Mouse (Mus musculus) midbrain, embryonic 11.5 days (tissue): ENCODE results near the gene Dbi. TPM values are rescaled to one million over a fixed set of nuclear protein-coding genes. Genes with fewer than 3 reads are reported as not detected.

Experiments used
- ATAC-seq: fragments of 200-750 bp; cut with Nextera tagmentation; 2 replicates; pipeline ENCODE4 v1.8.0; 2017; ENCODE audit warnings: moderate TSS enrichment, moderate library complexity; ENCODE audit not compliant: low FRiP score
- DNase-seq: peaks from one replicate; pipeline ENCODE4 v3.0.0; 2015; ENCODE audit warnings: low spot score; ENCODE audit errors: missing footprints
- H3K27ac ChIP-seq: fragments of 300-500 bp; sonication (generic); 2 replicates; pipeline ENCODE4 v1.5.1; 2014; ENCODE audit warnings: low read depth, low read length
- H3K27me3 ChIP-seq: fragments of 300-500 bp; sonication (generic); 2 replicates; pipeline ENCODE4 v1.6.1; 2014; ENCODE audit warnings: mild to moderate bottlenecking, low read length, moderate library complexity, mixed read lengths; ENCODE audit not compliant: control insufficient read depth, insufficient read depth
- H3K36me3 ChIP-seq: fragments of 300-500 bp; sonication (generic); 2 replicates; pipeline ENCODE4 v1.6.1; 2014; ENCODE audit warnings: mild to moderate bottlenecking, low read length, moderate library complexity, mixed read lengths; ENCODE audit not compliant: control insufficient read depth, insufficient read depth
- H3K4me1 ChIP-seq: fragments of 300-500 bp; sonication (generic); 2 replicates; pipeline ENCODE4 v1.6.1; 2014; ENCODE audit warnings: low read length; ENCODE audit not compliant: control insufficient read depth, insufficient read depth
- H3K4me2 ChIP-seq: fragments of 300-500 bp; sonication (generic); 2 replicates; pipeline ENCODE4 v1.6.1; 2014; ENCODE audit warnings: mild to moderate bottlenecking, moderate library complexity
- H3K4me3 ChIP-seq: fragments of 300-500 bp; sonication (generic); 2 replicates; pipeline ENCODE4 v1.5.1; 2014; ENCODE audit warnings: low read depth, low read length
- H3K9ac ChIP-seq: fragments of 300-500 bp; sonication (generic); 2 replicates; pipeline ENCODE4 v1.6.1; 2014; ENCODE audit warnings: low read length
- H3K9me3 ChIP-seq: fragments of 300-500 bp; sonication (generic); 2 replicates; pipeline ENCODE4 v1.6.1; 2016; ENCODE audit warnings: low read length; ENCODE audit not compliant: control insufficient read depth
- WGBS: fragments of 180-500 bp; shearing (Covaris S2); extraction: QIAGEN DNeasy Blood & Tissue Kit; methylation state at CpG from one replicate; pipeline ENCODE4 v1.1.7; 2014; 5-methylcytosine and 5-hydroxymethylcytosine counted together
- polyA plus RNA-seq: library from polyadenylated mRNA; unstranded; fragments of >200 nt; fragmentation: Nextera tagmentation; extraction: Ambion mirVana; gene quantifications from 2 replicates; pipeline ENCODE4 v1.2.1, GENCODE M21; 2014

The Dbi gene
- polyA plus RNA-seq, 1 experiment from 2014 or later: 715 TPM

- Histone ChIP-seq H3K4me1 (peaks cover 17% of the 10 kb centered on the region; the same call in 1 of the 2 replicates), H3K9ac (no peak overlapping the region), H3K36me3 (no peaks in the 10 kb centered on the region), H3K9me3 (no peaks in the 10 kb centered on the region), H3K4me2 (no peak overlapping the region), H3K27ac (no peak overlapping the region), H3K4me3 (no peak overlapping the region), H3K27me3 (peaks cover 10% of the 10 kb centered on the region)
- DNase-seq (no peak), ATAC-seq (no peak)
- 14% methylated on average over 9 of the region's 9 CpGs for WGBS
Observed at GRCm38 (mm10) chr1:120077746-120078410, 43.0 kb downstream of the Dbi start.

- no peak overlapping the region for H3K9ac ChIP-seq
- no peak overlapping the region for H3K4me2 ChIP-seq
- WGBS: 86% methylated on average over 5 of the region's 5 CpGs
- peaks cover 13% of the 10 kb centered on the region for H3K27me3 ChIP-seq
- ATAC-seq (no peak), DNase-seq (no peak)
- H3K9me3 ChIP-seq: no peaks in the 10 kb centered on the region
- no peak overlapping the region for H3K4me3 ChIP-seq
- H3K4me1 ChIP-seq: peaks cover 17% of the 10 kb centered on the region; the same call in 1 of the 2 replicates
- H3K27ac ChIP-seq: no peak overlapping the region
- no peaks in the 10 kb centered on the region for H3K36me3 ChIP-seq
Observed at GRCm38 (mm10) chr1:120075507-120075906, 45.4 kb downstream of the Dbi start.

- Histone ChIP-seq H3K9ac (no peak overlapping the region), H3K4me1 (peaks cover 17% of the 10 kb centered on the region; the same call in 1 of the 2 replicates), H3K27me3 (peaks cover 13% of the 10 kb centered on the region), H3K4me2 (no peak overlapping the region), H3K4me3 (no peak overlapping the region), H3K36me3 (no peaks in the 10 kb centered on the region), H3K9me3 (no peaks in the 10 kb centered on the region), H3K27ac (no peak overlapping the region)
- 72% methylated on average over 4 of the region's 4 CpGs for WGBS
- no peak for DNase-seq
- no peak for ATAC-seq
Observed at GRCm38 (mm10) chr1:120074931-120075330, 45.9 kb downstream of the Dbi start.

- DNase-seq (no peak), ATAC-seq (peak; percentile 6)
- no peaks in the 10 kb centered on the region for H3K9me3 ChIP-seq
- WGBS: 8% methylated on average over 4 of the region's 4 CpGs
- H3K27ac ChIP-seq: no peak overlapping the region
- H3K27me3 ChIP-seq: peaks cover 13% of the 10 kb centered on the region
- peaks cover 17% of the 10 kb centered on the region; the same call in 1 of the 2 replicates for H3K4me1 ChIP-seq
- no peak overlapping the region for H3K4me3 ChIP-seq
- peak overlapping the region; percentile 40; the same call in 1 of the 2 replicates for H3K9ac ChIP-seq
- H3K36me3 ChIP-seq: no peaks in the 10 kb centered on the region
- H3K4me2 ChIP-seq: peak overlapping the region; percentile 76
Observed at GRCm38 (mm10) chr1:120074307-120074702, 46.6 kb downstream of the Dbi start.

- H3K27me3 ChIP-seq: peaks cover 13% of the 10 kb centered on the region
- peak within 1 kb of the TSS; percentile 33 for H3K4me3 ChIP-seq
- H3K9ac ChIP-seq: peak within 1 kb of the TSS; percentile 40; the same call in 1 of the 2 replicates
- DNase-seq (peak; percentile 96), ATAC-seq (peak; percentile 88)
- H3K4me1 ChIP-seq: peaks cover 17% of the 10 kb centered on the region; the same call in 1 of the 2 replicates
- under 1% methylated on average over 40 of the region's 40 CpGs for WGBS
- H3K9me3 ChIP-seq: no peaks in the 10 kb centered on the region
- no peaks in the 10 kb centered on the region for H3K36me3 ChIP-seq
- H3K4me2 ChIP-seq: peak within 1 kb of the TSS; percentile 76
- no peak within 1 kb of the TSS for H3K27ac ChIP-seq
Observed at GRCm38 (mm10) chr1:120073519-120074306, 47.2 kb downstream of the Dbi start, which contains the start of gene Tmem37. TSS of gene Tmem37 (minus strand) at chr1:120074074.

GRCm38 (mm10) chr1:120072900-120073299 lies 48.0 kb downstream of the Dbi start:
- no peaks in the 10 kb centered on the region for H3K36me3 ChIP-seq

GRCm38 (mm10) chr1:120071133-120071532 lies 49.7 kb downstream of the Dbi start:
- peaks cover 13% of the 10 kb centered on the region for H3K27me3 ChIP-seq
- WGBS: 87% methylated on average over 4 of the region's 4 CpGs

More at GRCm38 (mm10) chr1:120072900-120073299, 48.0 kb downstream of the Dbi start:
- ATAC-seq (no peak), DNase-seq (no peak)
- 12% methylated on average over 16 of the region's 16 CpGs for whole genome bisulfite sequencing
- Histone ChIP-seq H3K27me3 (peaks cover 13% of the 10 kb centered on the region), H3K9me3 (no peaks in the 10 kb centered on the region), H3K4me1 (peaks cover 15% of the 10 kb centered on the region; the same call in 1 of the 2 replicates), H3K4me2 (peak overlapping the region; percentile 76), H3K27ac (no peak overlapping the region), H3K4me3 (peak overlapping the region; percentile 33; the same call in 1 of the 2 replicates), H3K9ac (peak overlapping the region; percentile 6; the same call in 1 of the 2 replicates)

GRCm38 (mm10) chr1:120070168-120070567 lies 50.7 kb downstream of the Dbi start:
- H3K4me1 ChIP-seq: peaks cover 13% of the 10 kb centered on the region; the same call in 1 of the 2 replicates
- 66% methylated on average over 6 of the region's 6 CpGs for WGBS
- ATAC-seq: no peak

More at GRCm38 (mm10) chr1:120071133-120071532, 49.7 kb downstream of the Dbi start:
- H3K9ac ChIP-seq: no peak overlapping the region
- no peak for ATAC-seq
- peaks cover 13% of the 10 kb centered on the region; the same call in 1 of the 2 replicates for H3K4me1 ChIP-seq
- H3K9me3 ChIP-seq: no peaks in the 10 kb centered on the region
- DNase-seq: peak; percentile 75
- H3K36me3 ChIP-seq: no peaks in the 10 kb centered on the region
- H3K4me3 ChIP-seq: no peak overlapping the region
- no peak overlapping the region for H3K27ac ChIP-seq
- no peak overlapping the region for H3K4me2 ChIP-seq

More at GRCm38 (mm10) chr1:120070168-120070567, 50.7 kb downstream of the Dbi start:
- Histone ChIP-seq H3K9ac (no peak overlapping the region), H3K27me3 (peaks cover 13% of the 10 kb centered on the region), H3K9me3 (no peaks in the 10 kb centered on the region), H3K36me3 (no peaks in the 10 kb centered on the region), H3K4me3 (no peak overlapping the region), H3K4me2 (no peak overlapping the region), H3K27ac (no peak overlapping the region)
- DNase-seq: peak; percentile 59
